Mouse (Mus musculus) ES-E14 (cell line): ENCODE results near the gene Ehd2. TPM values are rescaled to one million over a fixed set of nuclear protein-coding genes. Genes with fewer than 3 reads are reported as not detected.
A peak's percentile ranks its signal among the peaks of the same experiment; 100 is the strongest.

Source experiments
- DNase-seq: peaks from one replicate; pipeline ENCODE4 v3.0.0-alpha.2; 2013; ENCODE audit warnings: low read depth, low spot score
- H3K27ac ChIP-seq: 2 replicates; pipeline ENCODE4 v1.5.1; 2012; ENCODE audit warnings: low read depth, mild to moderate bottlenecking, low read length, moderate library complexity, mixed read lengths; ENCODE audit not compliant: poor library complexity, insufficient read depth, severe bottlenecking
- H3K36me3 ChIP-seq: 2 replicates; pipeline ENCODE4 v1.6.1; 2012; ENCODE audit warnings: mild to moderate bottlenecking, low read length, moderate library complexity, mixed read lengths; ENCODE audit not compliant: control insufficient read depth, poor library complexity, insufficient read depth, severe bottlenecking
- H3K4me1 ChIP-seq, 2 experiments: fragments of 150-350 bp in 1 of 2; sonication (generic) in 1 of 2; 2 replicates each; pipeline ENCODE4 v1.6.1; 2012; ENCODE audit warnings: low read length in 2 of 2, mild to moderate bottlenecking in 1 of 2, mixed read lengths in 1 of 2; ENCODE audit not compliant: control insufficient read depth in 2 of 2, insufficient read depth in 2 of 2, poor library complexity in 1 of 2
- H3K4me3 ChIP-seq, 2 experiments: fragments of 150-350 bp in 1 of 2; sonication (generic) in 1 of 2; 2 replicates each; pipeline ENCODE4 v1.5.1; 2012; ENCODE audit warnings: low read length in 2 of 2, low read depth in 1 of 2, mild to moderate bottlenecking in 1 of 2, mixed read lengths in 1 of 2; ENCODE audit not compliant: insufficient read depth in 1 of 2, poor library complexity in 1 of 2, severe bottlenecking in 1 of 2
- H3K9ac ChIP-seq: 2 replicates; pipeline ENCODE4 v1.6.1; 2012; ENCODE audit warnings: low read depth, mild to moderate bottlenecking, low read length, mixed read lengths; ENCODE audit not compliant: poor library complexity, insufficient read depth, severe bottlenecking
- H3K9me3 ChIP-seq: fragments of 150-350 bp; sonication (generic); 2 replicates; pipeline ENCODE4 v1.6.1; 2012; ENCODE audit warnings: low read depth, mild to moderate bottlenecking, low read length; ENCODE audit not compliant: control insufficient read depth, insufficient read depth
- CHD2 ChIP-seq: IDR thresholded peaks from 2 replicates; pipeline ENCODE4 v1.6.1; 2014; ENCODE audit warnings: mild to moderate bottlenecking, low read depth, low read length, inconsistent platforms
- HCFC1 ChIP-seq: IDR thresholded peaks from 2 replicates; pipeline ENCODE4 v1.6.1; 2012; ENCODE audit warnings: low read length, inconsistent platforms, borderline replicate concordance; ENCODE audit not compliant: insufficient read depth
- MAFK ChIP-seq: IDR thresholded peaks from 2 replicates; pipeline ENCODE4 v1.6.1; 2014; ENCODE audit warnings: mild to moderate bottlenecking, low read depth, low read length, inconsistent platforms; ENCODE audit not compliant: insufficient read depth
- ZC3H11A ChIP-seq: IDR thresholded peaks from 2 replicates; pipeline ENCODE4 v1.6.1; 2012; ENCODE audit warnings: low read depth, mild to moderate bottlenecking, inconsistent platforms, low read length, borderline replicate concordance
- ZNF384 ChIP-seq: IDR thresholded peaks from 2 replicates; pipeline ENCODE4 v1.6.1; 2012; ENCODE audit warnings: low read depth, low read length, inconsistent platforms
- in situ Hi-C, 2 experiments: fragments of 600-800 bp; cut with MboI; formaldehyde crosslinking; loops; one replicate each; pipeline ENCODE4 v1.15.1; 2025; ENCODE audit warnings: low sequenced_read_pairs in 2 of 2, inconsistent platforms in 1 of 2; ENCODE audit not compliant: unreplicated experiment in 2 of 2
- total RNA-seq: library from RNA; depleted of rRNA; stranded (reverse); fragments of 300-350 nt; gene quantifications from 2 replicates; pipeline ENCODE4 v1.2.3, GENCODE M21; 2012

Gene Ehd2
- total RNA-seq, 1 experiment: 6.8 TPM

- H3K9ac ChIP-seq: no peak overlapping the region
- peaks cover 16% of the 10 kb centered on the region; the same call in 1 of the 2 replicates for H3K36me3 ChIP-seq
- no peaks in the 10 kb centered on the region for H3K9me3 ChIP-seq
- H3K4me1 ChIP-seq: peaks cover 1 to 22% of the 10 kb centered on the region in 2 experiments; a peak in 3 of 4 replicates
- TF ChIP-seq ZC3H11A (peak; percentile 57; the same call in 1 of the 2 replicates), HCFC1 (no peak)
- DNase-seq: no peak
- H3K27ac ChIP-seq: no peak overlapping the region
- no peak overlapping the region for H3K4me3 ChIP-seq
- in situ Hi-C loops: no loop called here
These were observed 15.5 kb upstream of the Ehd2 start for GRCm38 (mm10) chr7:15982729-15983407.

DNA sequence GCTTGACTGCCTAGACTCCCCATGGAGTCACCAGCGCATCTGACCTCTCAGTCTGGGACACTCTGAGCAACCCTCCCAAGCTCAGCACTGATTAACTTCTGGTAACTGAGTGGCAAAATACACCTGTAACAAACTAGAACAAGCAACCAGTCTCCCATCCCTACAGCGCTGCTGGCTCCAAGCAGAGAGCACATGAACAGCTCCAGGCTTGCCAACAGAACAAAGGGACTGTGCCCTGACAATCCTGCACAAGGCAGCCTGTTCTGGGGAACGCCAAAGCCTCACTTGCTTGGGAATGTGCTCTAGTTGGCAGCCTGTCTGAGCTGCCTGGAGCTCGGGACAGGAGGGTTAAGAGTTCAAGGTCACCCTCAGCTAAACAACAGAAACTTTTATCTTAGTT lies 14.2 kb upstream of the Ehd2 start:
- H3K4me1 ChIP-seq: peaks cover 1 to 23% of the 10 kb centered on the region in 2 experiments; a peak in 3 of 4 replicates
- no peak for DNase-seq
- H3K27ac ChIP-seq: no peak overlapping the region; the same call in 1 of the 2 replicates
- no peak overlapping the region for H3K4me3 ChIP-seq
- in situ Hi-C loops: no loop called here
- TF ChIP-seq MAFK: no peak
- no peak for TF ChIP-seq ZC3H11A
- TF ChIP-seq CHD2: no peak
- no peak for TF ChIP-seq ZNF384
- no peak for TF ChIP-seq HCFC1
- no peak overlapping the region for H3K9ac ChIP-seq
- no peaks in the 10 kb centered on the region for H3K9me3 ChIP-seq
- H3K36me3 ChIP-seq: peaks cover 7% of the 10 kb centered on the region; the same call in 1 of the 2 replicates

- no peak for TF ChIP-seq ZNF384
- TF ChIP-seq ZC3H11A: no peak
- no peak for TF ChIP-seq MAFK
- no peak for TF ChIP-seq CHD2
- no peak for TF ChIP-seq HCFC1
- Histone ChIP-seq H3K36me3 (peaks cover 7% of the 10 kb centered on the region; the same call in 1 of the 2 replicates), H3K9me3 (no peaks in the 10 kb centered on the region), H3K4me1 (peaks cover 0 to 30% of the 10 kb centered on the region in 2 experiments; a peak in 2 of 4 replicates), H3K4me3 (no peak overlapping the region), H3K27ac (no peak overlapping the region), H3K9ac (no peak overlapping the region)
- DNase-seq: no peak
- in situ Hi-C loops: no loop called here
These were observed 12.9 kb upstream of the Ehd2 start for GRCm38 (mm10) chr7:15980246-15980645.

DNA sequence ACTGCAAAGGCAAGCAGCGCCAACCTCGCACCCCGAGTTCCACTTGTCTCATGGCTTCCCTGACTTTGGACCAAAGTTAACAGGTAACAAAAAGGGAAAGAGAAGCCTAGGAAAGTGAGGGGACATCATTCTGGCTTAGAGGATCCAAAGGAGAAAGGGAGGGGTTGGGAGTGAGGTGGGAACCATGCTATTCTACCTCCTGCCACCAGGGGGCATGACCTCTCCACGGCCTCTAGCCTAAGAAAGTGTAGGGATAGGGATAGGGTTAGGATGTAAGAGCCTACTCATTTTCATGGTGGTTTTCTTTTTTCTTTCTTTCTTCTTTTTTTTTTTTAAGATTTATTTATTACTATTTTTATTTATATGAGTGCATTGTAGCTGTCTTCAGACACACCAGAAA lies 8.5 kb upstream of the Ehd2 start:
- H3K36me3 ChIP-seq: peaks cover 5% of the 10 kb centered on the region; the same call in 1 of the 2 replicates
- in situ Hi-C loops: no loop called here
- no peak overlapping the region for H3K9ac ChIP-seq
- no peak overlapping the region for H3K4me3 ChIP-seq
- no peak overlapping the region for H3K27ac ChIP-seq
- peaks cover 2 to 41% of the 10 kb centered on the region in 2 experiments; a peak in 2 of 4 replicates for H3K4me1 ChIP-seq
- no peaks in the 10 kb centered on the region for H3K9me3 ChIP-seq
- no peak for TF ChIP-seq CHD2
- TF ChIP-seq MAFK: no peak
- TF ChIP-seq ZNF384: no peak
- TF ChIP-seq ZC3H11A: no peak
- no peak for TF ChIP-seq HCFC1
- DNase-seq: peak; percentile 51
